8 mouse cellular contexts compared by ENCODE assay signal in genomic region chr6:145768671-145769292, GRCm38 (mm10). TPM values are rescaled to one million over a fixed set of nuclear protein-coding genes. Genes with fewer than 3 reads are reported as not detected.
DNase-seq lines count a peak whose midpoint lies in the region; ATAC-seq and TF ChIP-seq lines count a peak whose summit lies in the region.

No protein-coding gene starts in this region.

- H3K4me3 ChIP-seq in left cerebral cortex, adult 2 months, result no peak overlapping the region
- H3K4me3 ChIP-seq in heart, embryonic 13.5 days, result no peak overlapping the region
- no peak overlapping the region for H3K4me3 ChIP-seq in lung, embryonic 14.5 days (ENCODE audit: low read depth, low read length)

- H3K4me2 ChIP-seq in heart, embryonic 13.5 days, result peak overlapping the region; percentile 47
- H3K4me2 ChIP-seq in lung, embryonic 14.5 days, result peak overlapping the region; percentile 18; the same call in 1 of the 2 replicates

- no peaks in the 10 kb centered on the region for H3K36me3 ChIP-seq in heart, embryonic 13.5 days
- H3K36me3 ChIP-seq in lung, embryonic 14.5 days (ENCODE audit: insufficient read depth), result no peaks in the 10 kb centered on the region

- TF ChIP-seq CTCF in left cerebral cortex, adult 2 months (IDR thresholded peaks at IDR 0.05), result no peak
- no peak for TF ChIP-seq CTCF in lung, embryonic 14.5 days (IDR thresholded peaks at IDR 0.05; ENCODE audit: low read depth)

- ATAC-seq in heart, embryonic 13.5 days (ENCODE audit: extremely low read depth, insufficient number of reproducible peaks, low FRiP score, low TSS enrichment), result peak; percentile 82
- peak; percentile 90 for ATAC-seq in lung, embryonic 14.5 days (ENCODE audit: insufficient read depth)

- DNase-seq in left cerebral cortex, postnatal 4 days, result peak; percentile 43
- DNase-seq in left cerebral cortex, adult 2 months (ENCODE audit: extremely low spot score in 1 of 2, low spot score in 2 of 2), result no peak
- DNase-seq in cerebellum, postnatal 36 days, result peak; percentile 46 to 55
- peak; percentile 87 for DNase-seq in lung, embryonic 14.5 days
- no peak for DNase-seq in right cerebral cortex, adult 2 months (ENCODE audit: low spot score in 2 of 2)
- DNase-seq in spleen, adult 18-20 months, result no peak
- DNase-seq in urinary bladder, postnatal 10 days (ENCODE audit: low spot score), result no peak

- intact Hi-C loops in left cerebral cortex, postnatal 4 days (cut with DNase I), result no loop called here
- intact Hi-C loops in left cerebral cortex, adult 2 months (cut with DNase I), result no loop called here

- H3K27ac ChIP-seq in left cerebral cortex, adult 2 months, result no peak overlapping the region; the same call in 1 of the 2 replicates
- peak overlapping the region; percentile 98 for H3K27ac ChIP-seq in heart, embryonic 13.5 days (replicated peaks)
- H3K27ac ChIP-seq in lung, embryonic 14.5 days (ENCODE audit: low read depth), result peak overlapping the region; percentile 91

- peak overlapping the region; percentile 77 for H3K9ac ChIP-seq in heart, embryonic 13.5 days
- H3K9ac ChIP-seq in lung, embryonic 14.5 days, result no peak overlapping the region

- H3K27me3 ChIP-seq in heart, embryonic 13.5 days (replicated peaks), result no peaks in the 10 kb centered on the region
- no peaks in the 10 kb centered on the region for H3K27me3 ChIP-seq in lung, embryonic 14.5 days (ENCODE audit: insufficient read depth, low read length)

- peaks cover 79% of the 10 kb centered on the region for H3K4me1 ChIP-seq in heart, embryonic 13.5 days
- peaks cover 30% of the 10 kb centered on the region for H3K4me1 ChIP-seq in lung, embryonic 14.5 days (ENCODE audit: insufficient read depth)

- no peaks in the 10 kb centered on the region for H3K9me3 ChIP-seq in heart, embryonic 13.5 days
- no peaks in the 10 kb centered on the region for H3K9me3 ChIP-seq in lung, embryonic 14.5 days (ENCODE audit: low read depth, low read length)

- 23% methylated on average over 10 of the region's 10 CpGs for WGBS in heart, embryonic 13.5 days
- 21% methylated on average over 10 of the region's 10 CpGs for WGBS in lung, embryonic 14.5 days

RNA-seq across cellular contexts. Expression of gene Rassf8, which starts 22.2 kb away (rescaled TPM):
- total RNA-seq in left cerebral cortex, postnatal 4 days (2021), result 10 to 100 TPM; 14.9 to 18.7 TPM
- total RNA-seq in left cerebral cortex, adult 2 months (2021), result 10 to 100 TPM; 19.3 to 19.5 TPM
- polyA plus RNA-seq in heart, embryonic 13.5 days (2015; fragmentation: Nextera tagmentation; extraction: Ambion mirVana), result 7.4 and 7.6 TPM in 2 replicates
- polyA plus RNA-seq in lung, embryonic 14.5 days (2014; fragmentation: Nextera tagmentation; extraction: Ambion mirVana), result 11.7 and 11.8 TPM in 2 replicates

Comparison
In these comparisons a context has a peak if more than half of its experiments do, and no peak if none do; other contexts are left out.
1. DNase-seq: peak in left cerebral cortex, postnatal 4 days (single experiment), cerebellum, postnatal 36 days (2 of 2) and lung, embryonic 14.5 days (single experiment); none in left cerebral cortex, adult 2 months (0 of 2), right cerebral cortex, adult 2 months (0 of 2), spleen, adult 18-20 months (0 of 2) and urinary bladder, postnatal 10 days (single experiment).